Mouse (Mus musculus): ENCODE measurements around the gene Hoxa1.
A peak's percentile ranks its signal among the peaks of the same experiment; 100 is the strongest.

Gene Hoxa1

DNA sequence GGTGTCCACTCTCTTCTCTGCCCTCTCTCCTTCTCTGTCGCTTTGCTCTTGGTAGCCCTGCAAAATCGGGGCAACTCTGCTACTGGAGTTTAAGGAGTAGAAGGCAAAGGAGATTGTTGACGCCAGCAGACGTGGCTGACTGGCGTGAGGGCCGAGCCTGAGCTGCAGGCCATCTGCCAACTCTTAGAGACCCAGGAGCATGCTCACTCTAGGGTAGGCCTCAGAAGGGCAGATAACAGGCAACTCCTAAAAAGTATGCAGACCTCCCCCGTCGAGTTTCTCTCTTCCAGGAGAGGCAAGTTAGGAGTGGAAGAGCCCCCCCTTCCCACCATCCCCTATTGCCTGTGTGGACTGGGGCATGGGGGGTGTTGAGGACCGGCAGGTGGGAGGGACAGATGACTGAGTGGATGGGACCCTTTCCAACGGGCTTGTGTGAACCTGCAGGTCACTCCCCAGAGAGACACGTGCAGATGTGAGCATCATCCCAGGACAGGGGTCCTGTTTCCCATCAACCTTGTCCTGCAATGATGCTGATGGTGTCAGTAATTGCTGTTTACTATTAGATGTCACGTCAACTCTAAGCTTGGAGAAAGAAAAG lies 1.1 kb upstream of the Hoxa1 start:
- DNase-seq (ENCODE audit: extremely low spot score) = no peak

DNA sequence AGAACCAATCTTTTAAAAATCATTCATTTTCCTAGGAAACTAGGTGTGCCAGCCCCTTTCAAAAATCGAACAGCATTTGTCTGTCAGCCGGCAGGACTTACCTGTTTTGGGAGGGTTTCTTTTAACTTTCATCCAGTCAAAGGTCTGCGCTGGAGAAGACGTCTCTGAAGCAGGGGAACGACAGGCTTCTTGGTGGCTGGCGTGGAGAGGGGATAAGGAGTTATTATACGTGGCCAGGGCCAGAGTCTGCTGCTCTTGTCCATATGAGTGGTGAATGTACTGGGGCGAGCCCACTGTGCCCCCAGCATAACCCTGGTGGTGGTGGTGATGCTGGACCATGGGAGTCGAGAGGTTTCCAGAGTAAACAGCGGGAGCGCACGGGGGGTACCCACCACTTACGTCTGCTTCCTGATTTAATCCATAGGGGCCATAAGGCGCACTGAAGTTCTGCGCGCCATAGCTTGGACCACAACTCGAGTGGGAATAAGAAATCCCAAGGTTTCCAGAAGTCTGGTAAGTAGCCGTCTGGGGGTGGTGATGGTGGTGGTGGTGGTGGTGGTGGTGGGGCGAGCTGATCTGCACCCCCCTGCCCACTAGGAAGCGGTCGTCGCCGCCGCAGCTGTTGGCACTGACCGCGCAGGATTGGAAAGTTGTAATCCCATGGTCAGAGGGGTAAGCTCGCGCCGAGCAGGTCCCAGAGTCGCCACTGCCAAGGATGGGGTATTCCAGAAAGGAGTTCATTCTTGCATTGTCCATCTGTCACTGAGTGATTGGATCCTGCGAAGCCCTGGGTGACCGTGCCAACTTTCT lies 446 bp downstream of the Hoxa1 start:
- peak; percentile 30 for DNase-seq (ENCODE audit: extremely low spot score)

DNA sequence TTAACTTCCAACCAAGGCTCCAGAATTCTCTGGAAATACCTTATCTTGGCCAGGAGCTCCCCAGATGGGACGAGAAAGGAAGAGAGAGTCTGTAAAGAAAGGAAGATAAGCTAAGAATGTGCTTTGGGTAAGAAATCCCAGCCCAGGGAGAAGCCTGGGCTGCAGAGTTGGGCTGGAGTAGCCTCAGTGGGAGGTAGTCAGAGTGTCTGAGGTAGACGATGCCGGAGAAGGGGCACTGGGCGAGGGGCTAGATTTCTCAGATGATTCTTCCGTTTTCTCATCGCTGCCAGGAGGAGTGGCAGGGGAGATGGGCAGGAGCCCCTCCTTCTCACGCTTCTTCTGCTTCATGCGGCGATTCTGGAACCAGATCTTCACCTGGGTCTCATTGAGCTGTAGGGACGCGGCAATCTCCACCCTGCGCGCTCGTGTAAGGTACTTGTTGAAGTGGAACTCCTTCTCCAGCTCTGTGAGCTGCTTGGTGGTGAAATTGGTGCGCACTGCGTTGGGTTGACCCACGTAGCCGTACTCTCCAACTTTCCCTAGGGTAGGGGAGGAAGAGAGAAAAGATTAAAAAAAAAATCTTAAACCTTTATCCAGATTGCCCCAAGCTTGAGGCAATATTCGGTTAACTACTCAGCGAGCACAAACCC lies 1.4 kb downstream of the Hoxa1 start:
- peak; percentile 41 for DNase-seq (ENCODE audit: extremely low spot score)

DNA sequence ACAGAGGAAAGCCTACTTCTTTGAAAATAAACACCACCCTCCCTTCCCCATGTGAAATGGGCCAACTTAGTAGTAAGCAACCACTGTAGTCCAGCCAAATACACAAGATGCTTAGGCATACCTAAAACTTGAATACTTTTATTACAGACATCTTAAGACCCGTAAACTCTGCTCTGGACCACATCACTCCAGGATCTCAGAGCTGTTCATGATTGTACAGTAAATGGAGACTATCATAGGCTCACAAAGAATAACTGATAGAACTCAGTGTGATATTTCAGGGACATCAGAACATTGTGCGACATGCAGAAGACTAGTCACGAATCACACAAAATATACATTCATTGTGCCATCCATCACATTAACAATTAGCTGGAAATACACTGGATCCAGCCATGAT lies 2.6 kb downstream of the Hoxa1 start:
- no peak for DNase-seq (ENCODE audit: extremely low spot score)

DNA sequence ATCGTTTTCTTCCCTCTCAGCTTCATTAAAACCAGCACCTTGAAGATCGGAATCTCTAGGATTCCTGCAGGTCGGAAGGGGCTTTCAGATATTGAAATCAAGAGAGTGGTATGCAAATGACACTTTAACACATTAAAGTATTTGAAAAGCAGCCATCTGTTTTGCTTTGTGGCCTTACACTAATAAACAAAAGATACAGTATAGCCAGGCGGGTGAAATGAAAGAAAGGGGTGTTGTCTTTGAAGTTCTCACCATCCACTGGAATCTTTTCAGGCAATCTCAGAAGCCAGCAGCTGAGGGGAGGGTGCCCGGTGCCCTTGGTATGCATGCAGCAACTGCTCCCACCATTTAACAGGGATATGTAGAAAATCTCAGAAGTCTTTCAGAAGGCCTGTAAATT lies 4.1 kb downstream of the Hoxa1 start:
- peak; percentile 29 for DNase-seq (ENCODE audit: extremely low spot score)

DNA sequence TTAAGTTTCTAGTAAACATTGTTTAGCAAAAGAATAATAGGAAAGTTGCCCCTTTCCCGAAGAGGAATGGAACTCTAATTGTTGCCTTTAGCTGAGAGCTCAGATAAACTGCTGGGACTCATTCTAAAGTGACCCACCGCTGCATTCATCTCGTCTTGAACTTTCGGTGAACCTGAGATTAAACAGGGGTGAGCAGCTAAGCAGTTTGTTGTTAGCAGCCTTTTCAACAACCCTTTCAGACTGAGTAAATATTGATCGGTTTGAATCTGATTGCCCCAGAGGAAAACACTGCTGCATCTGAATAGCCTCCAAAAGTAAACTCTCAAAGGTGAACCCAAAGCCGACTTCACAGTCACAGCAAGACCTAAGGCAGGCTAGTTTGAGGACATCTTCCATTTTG lies 4.8 kb downstream of the Hoxa1 start:
- DNase-seq (ENCODE audit: extremely low spot score) = no peak

DNA sequence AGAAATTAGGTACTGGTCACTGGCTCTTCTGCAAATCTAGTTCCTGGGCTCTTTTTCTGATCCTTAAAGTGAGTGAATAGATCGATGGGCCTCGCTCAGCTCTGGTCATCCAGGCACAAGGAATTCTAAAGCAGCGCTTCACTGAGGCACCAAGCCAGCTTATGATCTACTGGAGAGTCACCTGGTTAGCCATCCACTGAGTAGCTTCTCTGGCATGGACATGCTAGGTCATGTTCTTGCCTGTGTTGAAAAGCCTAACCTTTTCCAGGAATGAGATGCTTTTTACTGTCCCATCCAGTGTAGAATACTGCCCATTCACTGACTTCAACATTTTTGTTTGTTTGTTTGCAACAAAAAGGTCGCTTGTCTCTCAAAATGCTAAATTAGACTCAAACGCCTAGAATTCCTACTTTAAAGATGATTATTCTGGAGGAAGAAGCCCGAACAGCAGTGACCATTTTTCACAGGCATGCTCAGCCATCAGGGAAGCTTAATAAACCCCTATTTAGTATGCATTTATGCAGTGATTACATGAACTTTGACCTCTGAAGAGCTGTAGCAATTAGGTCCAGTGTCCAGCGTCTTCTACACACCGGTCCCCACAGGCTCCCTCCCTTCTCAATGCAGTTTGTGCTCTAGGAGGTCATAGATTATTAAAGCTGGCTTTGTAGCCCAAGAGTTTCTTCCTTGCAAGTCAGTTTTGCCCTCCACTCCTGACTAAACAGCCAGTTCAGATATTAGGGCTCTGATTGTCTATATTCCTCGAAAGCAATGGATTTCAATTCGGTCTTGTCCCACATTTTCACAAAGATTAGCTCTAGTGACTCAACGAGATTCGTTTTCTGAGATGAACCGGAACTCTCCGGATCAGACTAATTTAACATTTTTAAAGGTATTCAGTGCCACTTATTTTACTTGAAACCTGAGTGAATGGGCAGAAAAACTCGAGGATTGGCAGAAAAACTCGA lies 5.6 kb downstream of the Hoxa1 start:
- peak; percentile 59 for DNase-seq (ENCODE audit: extremely low spot score)

DNA sequence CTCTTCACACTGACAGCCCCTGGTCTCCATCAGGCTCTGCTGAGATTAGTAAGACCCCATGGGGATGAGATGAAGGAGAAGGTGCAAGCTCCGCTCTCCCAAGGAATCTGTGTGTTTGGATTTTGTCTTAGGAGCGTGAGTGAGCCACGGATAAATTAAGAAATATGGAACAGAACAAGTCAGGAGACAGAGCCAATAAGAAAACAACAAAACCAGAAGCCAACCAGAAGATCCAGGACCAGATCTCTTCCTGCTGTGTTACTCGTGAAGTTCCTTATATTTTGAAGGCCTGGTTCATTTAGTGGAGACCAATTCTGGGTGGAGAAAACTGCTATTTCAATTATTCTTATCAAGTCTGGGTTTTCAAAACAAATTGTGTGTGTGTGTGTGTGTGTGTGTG lies 6.5 kb downstream of the Hoxa1 start:
- peak; percentile 27 for DNase-seq (ENCODE audit: extremely low spot score)

DNA sequence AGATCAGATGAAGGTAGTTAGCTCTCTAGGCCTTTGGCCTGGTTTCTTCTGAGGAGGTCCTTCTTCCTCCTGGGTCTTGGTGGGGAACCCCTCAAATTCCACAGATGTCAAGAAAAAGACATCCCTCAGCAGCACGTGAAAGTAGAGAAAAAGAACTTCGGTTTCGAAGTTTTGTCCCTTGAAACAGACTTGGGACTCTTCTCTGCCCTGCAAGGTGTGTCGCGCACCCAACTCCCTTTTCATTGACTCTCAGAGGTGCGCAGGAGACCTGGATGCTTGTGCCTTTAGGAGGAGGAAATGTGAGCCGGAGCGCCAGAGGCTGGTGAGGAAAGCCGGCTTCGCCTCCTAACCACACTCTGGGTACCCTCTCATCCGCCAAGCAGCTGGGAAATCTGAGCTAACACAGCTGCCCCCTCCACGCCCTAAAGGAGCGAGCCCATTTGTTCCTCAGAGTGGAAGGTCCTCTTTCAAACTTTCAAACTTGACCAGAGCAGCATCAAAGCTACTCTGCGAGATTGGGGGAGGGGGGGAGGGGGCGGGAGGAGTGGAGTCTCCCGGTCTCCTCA lies 7.6 kb downstream of the Hoxa1 start:
- peak; percentile 69 for DNase-seq (ENCODE audit: extremely low spot score)

DNA sequence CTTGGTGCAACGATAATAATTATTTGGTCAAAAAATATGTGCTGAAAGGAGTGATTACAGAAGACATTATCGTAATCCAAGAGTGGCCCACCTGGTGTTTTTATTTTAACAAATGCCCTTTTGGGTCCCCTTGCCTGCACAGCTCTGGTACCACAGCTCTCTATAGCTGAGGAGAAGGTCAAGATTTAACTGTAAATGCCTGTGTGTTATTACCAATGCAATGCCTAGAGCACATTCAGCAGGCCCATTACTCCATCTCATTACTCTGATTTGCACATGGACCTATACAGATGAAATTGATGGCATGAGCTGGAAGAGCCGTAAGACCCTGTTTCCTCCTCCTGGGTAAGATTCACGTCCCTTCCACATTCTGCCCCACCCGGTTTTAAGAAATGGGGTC lies 19.0 kb downstream of the Hoxa1 start:
- no peak for DNase-seq (ENCODE audit: extremely low spot score)

DNA sequence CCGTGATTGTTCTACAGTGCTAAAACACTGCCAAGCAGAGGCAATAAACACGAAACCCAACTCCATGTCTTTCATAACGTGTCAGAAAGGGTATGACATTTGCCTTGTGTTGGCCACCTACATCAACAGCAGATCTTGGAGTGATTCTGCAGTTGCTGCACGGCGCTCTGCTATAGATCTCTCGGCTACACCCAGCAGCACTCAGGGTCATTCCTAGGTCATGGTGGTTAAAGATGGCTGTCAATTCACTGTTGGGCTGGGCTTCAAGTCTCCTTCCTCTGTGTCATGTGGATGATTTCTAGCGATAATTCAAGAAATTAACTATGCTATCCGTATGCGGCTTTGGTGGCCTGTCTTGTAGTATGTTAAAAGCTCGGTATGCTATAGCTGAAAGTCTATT lies 19.5 kb downstream of the Hoxa1 start:
- no peak for DNase-seq (ENCODE audit: extremely low spot score)

DNA sequence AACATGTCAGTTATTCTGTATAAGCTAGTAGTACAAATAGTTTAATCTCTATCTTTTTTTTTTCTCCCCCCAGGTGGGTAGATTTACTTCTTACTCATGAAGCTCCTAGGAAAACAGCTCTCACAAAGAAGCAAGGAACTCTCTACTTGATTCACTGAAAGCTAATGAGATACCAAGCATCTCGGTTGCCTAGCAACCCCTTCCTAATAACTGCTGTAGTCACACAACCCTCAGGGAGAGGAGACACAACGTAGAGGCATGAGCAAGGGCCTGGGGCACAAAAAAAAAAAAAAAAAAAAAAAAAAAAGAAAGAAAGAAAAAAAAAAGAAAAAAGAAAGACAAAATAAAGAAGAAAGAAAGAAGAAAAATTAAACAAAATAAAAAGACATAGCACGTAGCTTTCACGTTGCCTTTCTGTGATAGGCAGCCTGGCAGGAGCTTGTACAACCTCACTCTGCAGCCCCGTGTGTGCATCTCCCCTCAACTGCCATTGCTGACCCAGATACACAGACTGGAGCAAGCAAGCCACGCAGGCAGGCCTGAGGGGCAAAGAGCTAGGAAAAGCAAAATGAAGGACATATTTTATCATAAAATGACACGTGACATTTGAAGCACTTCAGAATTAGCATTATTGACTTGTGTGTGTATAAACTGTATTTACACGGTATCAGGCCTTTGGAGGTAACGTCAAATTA lies 20.1 kb downstream of the Hoxa1 start:
- no peak for DNase-seq (ENCODE audit: extremely low spot score)

DNA sequence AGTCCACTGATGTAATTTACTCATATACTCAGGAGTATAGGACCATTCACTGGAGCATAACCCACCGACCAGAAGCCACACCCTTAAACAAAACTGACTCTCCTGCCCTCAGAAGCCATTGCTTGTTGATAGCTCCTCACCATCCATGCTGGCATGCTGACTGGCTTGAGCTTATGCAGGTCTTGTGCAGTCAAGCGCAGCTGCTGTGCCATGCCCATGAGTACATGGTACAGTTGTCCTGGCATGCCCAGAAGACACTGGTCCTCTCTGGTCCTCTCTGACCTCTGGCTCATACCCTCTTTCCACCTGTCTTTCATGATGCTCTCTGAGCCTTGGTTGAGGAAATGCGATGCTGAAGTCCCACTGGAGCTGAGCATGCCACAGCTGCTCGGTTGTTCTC lies 34.4 kb downstream of the Hoxa1 start:
- no peak for DNase-seq (ENCODE audit: extremely low spot score)

DNA sequence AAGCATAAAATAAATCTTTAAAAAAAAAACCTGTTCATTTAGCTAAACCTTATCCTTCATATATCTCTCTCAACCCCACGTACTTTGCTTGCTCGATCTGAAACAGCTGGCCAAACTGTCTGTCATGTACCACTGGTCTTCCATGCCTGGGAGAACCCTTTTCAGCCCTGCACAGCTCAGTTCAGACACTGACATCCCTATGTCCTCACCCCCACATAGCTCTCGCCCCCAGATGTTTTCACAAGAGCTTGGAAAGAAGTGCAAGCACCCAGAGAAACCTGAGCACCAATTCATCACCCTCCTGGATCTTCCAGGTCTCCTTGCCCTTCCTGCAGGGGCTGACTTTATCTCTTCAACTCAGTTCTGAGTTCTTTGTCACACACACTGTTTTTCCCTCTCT lies 36.9 kb downstream of the Hoxa1 start:
- DNase-seq (ENCODE audit: extremely low spot score) = no peak

DNA sequence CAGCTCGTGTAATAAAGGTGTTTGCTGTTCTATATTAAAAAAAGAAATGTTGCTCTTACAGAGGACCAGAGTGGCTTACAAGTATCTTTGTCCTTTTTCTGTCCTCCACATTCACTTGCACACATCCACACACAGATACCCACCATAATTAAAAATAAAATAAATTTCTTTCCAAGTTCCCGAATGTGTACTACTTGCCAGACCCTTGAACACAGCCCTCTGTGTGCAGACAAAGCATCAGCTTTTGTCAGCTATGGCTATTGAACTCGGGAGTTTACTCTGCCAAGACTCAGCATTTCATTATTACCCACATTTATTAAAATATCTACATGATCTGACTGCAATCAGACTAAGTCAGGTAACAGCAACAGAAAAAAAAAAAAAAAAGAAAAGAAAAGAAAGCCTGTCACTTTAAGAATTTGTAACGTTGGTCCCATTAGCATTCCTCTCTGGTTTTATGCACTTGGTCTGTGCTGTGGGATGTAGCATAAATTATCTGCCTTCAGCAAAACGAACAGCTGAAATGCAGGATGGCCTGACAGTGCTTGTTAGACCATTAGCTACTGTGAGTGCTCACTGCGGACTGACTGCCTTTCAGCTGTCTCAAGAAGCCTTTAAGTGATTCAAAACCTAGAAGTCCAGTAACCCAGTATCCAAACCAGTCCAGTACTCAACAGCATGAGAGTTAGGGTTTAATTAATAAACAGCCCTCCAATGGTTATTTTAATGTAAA lies 39.0 kb downstream of the Hoxa1 start:
- DNase-seq (ENCODE audit: extremely low spot score) = no peak

DNA sequence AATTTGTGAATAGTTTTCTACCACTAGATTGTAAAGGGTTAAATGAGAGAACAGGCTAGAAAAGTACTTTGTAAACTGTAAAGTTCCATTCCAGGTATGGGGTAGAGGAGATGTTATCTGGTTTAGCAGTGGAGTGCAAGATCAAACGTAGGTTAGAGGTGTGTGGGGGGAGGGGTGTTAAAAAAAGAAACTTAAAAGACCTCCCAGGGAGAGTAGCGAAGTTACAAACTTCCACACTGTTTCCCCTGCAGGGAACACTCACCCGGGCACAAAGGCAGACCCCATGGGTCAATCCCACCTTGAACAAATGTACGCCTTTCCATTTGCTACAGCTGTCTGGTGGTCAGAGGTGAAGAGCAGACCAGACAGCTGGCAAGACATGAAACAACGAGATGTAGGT lies 42.2 kb downstream of the Hoxa1 start:
- DNase-seq (ENCODE audit: extremely low spot score) = no peak

DNA sequence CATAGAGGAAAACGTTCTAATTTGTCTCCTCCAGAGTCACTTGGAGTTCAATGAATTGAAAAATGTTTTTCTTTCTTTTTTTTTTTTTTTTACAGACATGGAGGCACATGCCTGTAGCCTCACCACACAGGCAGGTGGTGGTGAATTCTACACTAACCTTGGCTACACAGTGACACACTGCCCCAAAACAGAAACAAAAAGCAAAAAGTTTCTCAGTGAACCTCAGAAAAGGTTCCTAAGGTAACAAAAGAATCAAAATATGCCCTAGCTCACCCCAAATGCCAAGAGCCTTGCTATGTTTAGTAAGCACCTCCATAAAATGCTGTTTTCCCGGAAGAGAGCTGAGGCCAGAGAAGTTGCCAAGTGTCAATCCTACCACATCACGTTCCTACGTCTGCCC lies 46.3 kb downstream of the Hoxa1 start:
- DNase-seq (ENCODE audit: extremely low spot score) = no peak

DNA sequence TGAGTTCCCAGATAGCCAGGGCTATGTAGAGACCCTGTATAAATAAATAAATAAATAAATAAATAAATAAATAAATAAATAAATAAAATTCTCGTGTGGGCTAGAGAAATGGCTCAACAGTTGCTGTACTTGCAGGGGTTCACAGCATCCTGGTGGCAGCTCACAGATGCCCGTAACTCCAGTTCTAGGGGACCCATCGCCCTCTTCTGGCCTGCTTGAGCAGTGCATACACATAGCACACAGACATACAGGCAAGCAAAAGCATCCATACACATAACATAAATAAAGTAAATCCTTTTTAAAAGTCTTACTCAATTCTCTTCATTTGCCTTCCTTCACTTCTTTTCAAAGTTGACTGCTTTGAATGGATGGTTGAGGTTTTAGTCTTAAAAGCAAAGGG lies 50.7 kb downstream of the Hoxa1 start:
- DNase-seq (ENCODE audit: extremely low spot score) = no peak

DNA sequence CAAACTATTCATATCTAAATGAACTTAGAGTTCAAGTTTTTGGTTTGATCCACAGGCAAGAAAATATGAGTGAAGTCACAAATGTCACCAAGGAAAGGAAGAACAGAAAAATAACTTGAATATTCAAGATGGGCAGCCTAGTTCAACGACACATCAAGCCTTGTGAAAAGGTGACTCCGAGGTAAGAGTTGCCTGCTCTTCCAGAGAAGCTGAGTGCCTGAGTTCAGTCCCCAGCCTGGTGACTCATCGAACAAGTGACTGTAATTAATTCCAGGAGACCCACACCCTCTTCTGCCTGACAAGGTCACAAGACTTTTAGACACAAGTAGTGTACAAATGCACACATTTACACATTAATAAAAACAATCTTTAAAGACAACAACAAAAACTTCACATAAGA lies 51.4 kb downstream of the Hoxa1 start:
- no peak for DNase-seq (ENCODE audit: extremely low spot score)

DNA sequence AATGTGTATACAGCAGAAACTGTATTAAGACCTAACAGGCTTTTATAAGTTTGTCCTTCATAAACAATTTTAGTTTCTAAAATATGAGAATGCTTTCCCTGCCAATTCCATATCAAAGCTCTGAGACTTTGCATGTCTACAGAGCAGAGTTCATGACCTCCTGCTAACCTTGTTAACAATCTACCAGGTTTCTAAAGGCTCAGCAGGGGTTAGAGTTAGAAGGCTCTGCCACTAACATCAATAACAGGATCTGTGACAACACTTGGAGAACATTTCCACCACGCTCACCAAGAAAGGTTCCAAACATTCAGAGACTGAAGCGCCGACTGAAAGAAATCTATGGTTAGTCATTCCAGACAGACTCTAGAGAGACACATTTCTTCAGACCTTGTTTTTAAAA lies 51.9 kb downstream of the Hoxa1 start:
- DNase-seq (ENCODE audit: extremely low spot score) = no peak
